9 mouse cellular contexts compared by ENCODE assay signal in the genomic region with DNA sequence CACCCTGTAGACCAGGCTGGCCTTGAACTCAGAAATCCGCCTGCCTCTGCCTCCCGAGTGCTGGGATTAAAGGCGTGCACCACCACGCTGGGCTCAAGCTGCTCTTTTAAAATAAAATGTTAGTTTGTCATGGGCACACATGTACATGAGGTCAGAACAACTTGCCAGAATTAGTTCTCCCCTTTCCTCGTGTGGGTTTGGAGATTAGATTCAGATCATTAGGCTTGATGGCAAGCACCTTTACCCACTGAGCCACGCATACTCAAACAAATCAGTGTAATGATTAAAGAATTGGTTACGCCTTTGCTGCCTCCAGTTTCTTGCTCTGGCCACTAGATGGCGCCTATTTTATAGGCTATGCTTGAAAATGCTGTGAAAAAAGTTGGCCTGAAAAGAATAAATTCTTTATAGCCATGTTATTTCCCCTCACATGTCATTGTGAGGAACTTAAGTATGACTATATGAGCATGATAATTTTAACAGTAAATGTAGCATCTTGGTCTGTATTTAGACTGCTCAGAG. TPM values are rescaled to one million over a fixed set of nuclear protein-coding genes. Genes with fewer than 3 reads are reported as not detected.
DNase-seq lines count a peak whose midpoint lies in the region; ATAC-seq lines count a peak whose summit lies in the region.
"Had no signal": no experiment of that assay in that cellular context is flagged by ENCODE, and none has a peak within 500 bp of the region (broad histone marks: within the 10 kb centered on the region; RNA-seq: fewer than 3 reads in every experiment).

No protein-coding gene starts in this region.

- ATAC-seq in kidney, embryonic 16.5 days (ENCODE audit: low FRiP score, low TSS enrichment), result no peak

- H3K9ac ChIP-seq in kidney, embryonic 16.5 days (replicated peaks; ENCODE audit: low read length), result no peak overlapping the region
- H3K9ac ChIP-seq: limb, embryonic 15.5 days had no signal

- peaks cover 11% of the 10 kb centered on the region; the same call in 1 of the 2 replicates for H3K4me1 ChIP-seq in kidney, embryonic 16.5 days (ENCODE audit: insufficient read depth, low read length)
- H3K4me1 ChIP-seq: limb, embryonic 15.5 days had no signal

- no peak overlapping the region for H3K4me2 ChIP-seq in kidney, embryonic 16.5 days (replicated peaks; ENCODE audit: low read depth, low read length)
- H3K4me2 ChIP-seq: limb, embryonic 15.5 days had no signal

- H3K9me3 ChIP-seq in kidney, embryonic 16.5 days (ENCODE audit: low read length), result no peaks in the 10 kb centered on the region
- H3K9me3 ChIP-seq: limb, embryonic 15.5 days had no signal

- no peak overlapping the region for H3K27ac ChIP-seq in kidney, embryonic 16.5 days (ENCODE audit: low read length)
- H3K27ac ChIP-seq: limb, embryonic 15.5 days had no signal

- H3K4me3 ChIP-seq in kidney, embryonic 16.5 days (ENCODE audit: low read length), result no peak overlapping the region
- H3K4me3 ChIP-seq: limb, embryonic 15.5 days had no signal

- 49% methylated on average over 8 of the region's 8 CpGs for WGBS in kidney, embryonic 16.5 days

- H3K27me3 ChIP-seq in kidney, embryonic 16.5 days (ENCODE audit: insufficient read depth, low read length), result no peaks in the 10 kb centered on the region
- H3K27me3 ChIP-seq: limb, embryonic 15.5 days had no signal

- DNase-seq in kidney, adult 18-20 months, result peak; percentile 25
- peak; percentile 69 for DNase-seq in CD4-positive, CD25-positive, alpha-beta regulatory T cell, adult 2 months (ENCODE audit: low read depth, low spot score)
- peak; percentile 78 for DNase-seq in NIH3T3 (ENCODE audit: low read depth)
- peak; percentile 58 for DNase-seq in embryo, embryonic 10 days (ENCODE audit: low spot score)
- peak; percentile 50 to 64 for DNase-seq in kidney, postnatal 36 days
- peak; percentile 48 to 64 for DNase-seq in right cerebral cortex, postnatal 10 days (ENCODE audit: low spot score in 2 of 2)
- DNase-seq in testis, postnatal 10 days (ENCODE audit: low spot score), result no peak

- H3K36me3 ChIP-seq in kidney, embryonic 16.5 days (ENCODE audit: insufficient read depth, low read length), result peaks cover 10% of the 10 kb centered on the region

RNA-seq across cellular contexts. Expression of gene Pdk1, which starts 25.4 kb away (rescaled TPM):
- 46.3 and 48.9 TPM in 2 replicates for polyA plus RNA-seq in kidney, embryonic 16.5 days (2015; fragmentation: Nextera tagmentation; extraction: Ambion mirVana)
